ENCODE assay signal across 8 mouse cellular contexts in the genomic region with DNA sequence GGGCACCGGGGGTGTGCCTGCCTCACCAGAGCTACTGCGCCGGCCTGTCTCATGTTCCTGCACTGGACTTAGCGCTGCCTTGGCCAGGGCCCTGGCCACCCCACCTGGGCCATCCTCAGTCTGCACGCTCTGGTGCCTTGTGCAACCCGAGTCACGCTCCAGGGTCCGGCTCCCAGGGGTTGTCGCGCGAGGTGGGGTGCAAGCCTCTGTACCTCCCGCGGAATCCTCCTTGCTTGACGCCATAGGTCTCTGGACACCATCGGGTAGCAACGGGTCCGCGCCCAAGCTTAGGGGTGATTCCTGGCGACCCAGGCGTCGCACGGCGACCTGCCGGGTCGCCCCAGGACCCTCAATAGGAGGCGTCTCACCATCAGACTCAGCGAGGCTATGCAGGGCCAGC. TPM values are rescaled to one million over a fixed set of nuclear protein-coding genes. Genes with fewer than 3 reads are reported as not detected.
DNase-seq lines count a peak whose midpoint lies in the region; ATAC-seq and TF ChIP-seq lines count a peak whose summit lies in the region.

No protein-coding gene starts in this region.

- H3K27me3 ChIP-seq in spleen, adult 2 months (ENCODE audit: control insufficient read depth, insufficient read depth, low read length), result no peaks in the 10 kb centered on the region
- peaks cover 88% of the 10 kb centered on the region for H3K27me3 ChIP-seq in limb, embryonic 10.5 days (ENCODE audit: low read depth, poor library complexity, severe bottlenecking)
- H3K27me3 ChIP-seq in stomach, postnatal 0 days (ENCODE audit: control insufficient read depth, insufficient read depth, low read length), result no peaks in the 10 kb centered on the region

- H3K36me3 ChIP-seq in spleen, adult 2 months (ENCODE audit: control insufficient read depth, insufficient read depth, low read length), result peaks cover 6% of the 10 kb centered on the region
- H3K36me3 ChIP-seq in limb, embryonic 10.5 days, result 0 out of 2 replicates have a peak, but pooled peaks cover 5% of the 10 kb centered on the region
- no peaks in the 10 kb centered on the region for H3K36me3 ChIP-seq in stomach, postnatal 0 days (ENCODE audit: control insufficient read depth, insufficient read depth, low read length)

- no peak; the same call in 1 of the 2 replicates for ATAC-seq in stomach, postnatal 0 days (ENCODE audit: low FRiP score, low TSS enrichment)

- no peak for TF ChIP-seq CTCF in gastrocnemius, adult 2 months (IDR thresholded peaks at IDR 0.05)
- TF ChIP-seq CTCF in spleen, adult 2 months (IDR thresholded peaks at IDR 0.05; ENCODE audit: extremely low read depth, insufficient read depth, insufficient read length, insufficient replicate concordance), result no peak
- no peak for TF ChIP-seq CTCF in stomach, postnatal 0 days (IDR thresholded peaks at IDR 0.05; ENCODE audit: low read depth)

- H3K4me3 ChIP-seq in gastrocnemius, adult 2 months, result peak overlapping the region; percentile 77
- no peak overlapping the region for H3K4me3 ChIP-seq in spleen, adult 2 months (ENCODE audit: extremely low read depth, insufficient read depth, insufficient read length)
- peak overlapping the region; percentile 52 for H3K4me3 ChIP-seq in limb, embryonic 10.5 days
- peak overlapping the region; percentile 40; the same call in 1 of the 2 replicates for H3K4me3 ChIP-seq in stomach, postnatal 0 days (ENCODE audit: low read depth, low read length)

- TF ChIP-seq POLR2A in spleen, adult 2 months (IDR thresholded peaks at IDR 0.05; ENCODE audit: low read depth, low read length), result no peak

- no peak overlapping the region for H3K9ac ChIP-seq in stomach, postnatal 0 days (ENCODE audit: low read length)

- TF ChIP-seq EP300 in stomach, postnatal 0 days (optimal IDR thresholded peaks at IDR 0.05), result no peak

- no peak for DNase-seq in gastrocnemius, adult 2 months
- DNase-seq in gastrocnemius, postnatal 10 days, result no peak
- DNase-seq in spleen, adult 2 months (ENCODE audit: low read depth in 1 of 2, low spot score in 2 of 2), result no peak
- no peak for DNase-seq in spleen, adult 18-20 months
- no peak for DNase-seq in limb, embryonic 10.5 days (ENCODE audit: low spot score)
- DNase-seq in stomach, postnatal 0 days (ENCODE audit: low spot score), result no peak
- no peak for DNase-seq in layer of hippocampus, adult 11-12 months (ENCODE audit: low spot score)
- DNase-seq in left cerebral cortex, adult 9 months (ENCODE audit: low spot score in 2 of 2), result no peak

- peak overlapping the region; percentile 65 for H3K4me2 ChIP-seq in stomach, postnatal 0 days (replicated peaks; ENCODE audit: low read depth)

- peak overlapping the region; percentile 57 for H3K27ac ChIP-seq in gastrocnemius, adult 2 months
- peak overlapping the region; percentile 61; the same call in 1 of the 2 replicates for H3K27ac ChIP-seq in spleen, adult 2 months (ENCODE audit: insufficient read depth, low read length)
- no peak overlapping the region for H3K27ac ChIP-seq in limb, embryonic 10.5 days
- H3K27ac ChIP-seq in stomach, postnatal 0 days (replicated peaks), result no peak overlapping the region

- peaks cover 13% of the 10 kb centered on the region for H3K4me1 ChIP-seq in spleen, adult 2 months (ENCODE audit: control insufficient read depth, insufficient read depth, insufficient read length)
- H3K4me1 ChIP-seq in limb, embryonic 10.5 days, result peaks cover 32% of the 10 kb centered on the region
- H3K4me1 ChIP-seq in stomach, postnatal 0 days (replicated peaks; ENCODE audit: control insufficient read depth, insufficient read depth), result 0 out of 2 replicates have a peak, but pooled peaks cover 3% of the 10 kb centered on the region

- intact Hi-C loops in gastrocnemius, adult 2 months (cut with DNase I), result no loop called here

- WGBS in spleen, adult 2 months, result 65% methylated on average over 27 of the region's 27 CpGs
- 18% methylated on average over 27 of the region's 27 CpGs for WGBS in limb, embryonic 10.5 days
- 25% methylated on average over 27 of the region's 27 CpGs for WGBS in stomach, postnatal 0 days

- no peaks in the 10 kb centered on the region for H3K9me3 ChIP-seq in limb, embryonic 10.5 days (replicated peaks)
- no peaks in the 10 kb centered on the region for H3K9me3 ChIP-seq in stomach, postnatal 0 days (ENCODE audit: control insufficient read depth, low read length)

RNA-seq across cellular contexts. Expression of gene Dnase2a, which starts 4.0 kb away (rescaled TPM):
- total RNA-seq in gastrocnemius, adult 2 months (2021), result 1 to 10 TPM; 4.0 to 8.4 TPM
- total RNA-seq in gastrocnemius, postnatal 10 days (2021), result 1 to 10 TPM; 5.7 to 6.2 TPM
- 43.4 and 44.9 TPM in 2 replicates for polyA plus RNA-seq in spleen, adult 2 months (2012; rRNA removed)
- polyA plus RNA-seq in limb, embryonic 10.5 days (2016; fragmentation: Nextera tagmentation; extraction: Ambion mirVana), result 6.4 and 8.2 TPM in 2 replicates
- 15.9 and 17.4 TPM in 2 replicates for polyA plus RNA-seq in stomach, postnatal 0 days (2015; fragmentation: Nextera tagmentation; extraction: Ambion mirVana)

RNA-seq across cellular contexts. Expression of gene Klf1, which starts 10.7 kb away (rescaled TPM):
- not detected for total RNA-seq in gastrocnemius, adult 2 months (2021)
- under 1 TPM in 1 of 2 experiments, not detected in 1; 0.84 TPM for total RNA-seq in gastrocnemius, postnatal 10 days (2021)
- 46.5 and 70.0 TPM in 2 replicates for polyA plus RNA-seq in spleen, adult 2 months (2012; rRNA removed)
- polyA plus RNA-seq in limb, embryonic 10.5 days (2016; fragmentation: Nextera tagmentation; extraction: Ambion mirVana), result 14.0 and 18.7 TPM in 2 replicates
- polyA plus RNA-seq in stomach, postnatal 0 days (2015; fragmentation: Nextera tagmentation; extraction: Ambion mirVana), result 0.51 and 0.82 TPM in 2 replicates

RNA-seq across cellular contexts. Expression of gene Gcdh, which starts 18.7 kb away (rescaled TPM):
- total RNA-seq in gastrocnemius, adult 2 months (2021), result 10 to 100 TPM; 33.9 to 51.1 TPM
- total RNA-seq in gastrocnemius, postnatal 10 days (2021), result 10 to 100 TPM; 21.1 to 24.1 TPM
- 44.2 and 48.3 TPM in 2 replicates for polyA plus RNA-seq in spleen, adult 2 months (2012; rRNA removed)
- 44.5 and 54.2 TPM in 2 replicates for polyA plus RNA-seq in limb, embryonic 10.5 days (2016; fragmentation: Nextera tagmentation; extraction: Ambion mirVana)
- polyA plus RNA-seq in stomach, postnatal 0 days (2015; fragmentation: Nextera tagmentation; extraction: Ambion mirVana), result 18.5 and 21.1 TPM in 2 replicates

RNA-seq across cellular contexts. Expression of gene Mast1, which starts 24.8 kb away (rescaled TPM):
- under 1 TPM in 1 of 2 experiments, not detected in 1; 0.17 TPM for total RNA-seq in gastrocnemius, adult 2 months (2021)
- total RNA-seq in gastrocnemius, postnatal 10 days (2021), result under 1 TPM; 0.20 to 0.45 TPM
- 0.70 and 0.74 TPM in 2 replicates for polyA plus RNA-seq in spleen, adult 2 months (2012; rRNA removed)
- polyA plus RNA-seq in limb, embryonic 10.5 days (2016; fragmentation: Nextera tagmentation; extraction: Ambion mirVana), result 0.09 and 0.16 TPM in 2 replicates
- 0.87 and 1.1 TPM in 2 replicates for polyA plus RNA-seq in stomach, postnatal 0 days (2015; fragmentation: Nextera tagmentation; extraction: Ambion mirVana)

RNA-seq across cellular contexts. Expression of gene Rtbdn, which starts 34.4 kb away (rescaled TPM):
- total RNA-seq in gastrocnemius, adult 2 months (2021), result not detected
- total RNA-seq in gastrocnemius, postnatal 10 days (2021), result not detected
- polyA plus RNA-seq in spleen, adult 2 months (2012; rRNA removed), result not detected in 2 replicates
- polyA plus RNA-seq in limb, embryonic 10.5 days (2016; fragmentation: Nextera tagmentation; extraction: Ambion mirVana), result 0.44 and 0.58 TPM in 2 replicates
- polyA plus RNA-seq in stomach, postnatal 0 days (2015; fragmentation: Nextera tagmentation; extraction: Ambion mirVana), result 0.05 and 0.13 TPM in 2 replicates

Comparison
In these comparisons a context has a peak if more than half of its experiments do, and no peak if none do; other contexts are left out.
1. H3K27ac ChIP-seq: peak in gastrocnemius, adult 2 months (single experiment) and spleen, adult 2 months (single experiment); none in limb, embryonic 10.5 days (single experiment) and stomach, postnatal 0 days (single experiment).